Mouse (Mus musculus) brown adipose tissue, adult 24 weeks (tissue): ENCODE results near the gene Lyzl6. TPM values are rescaled to one million over a fixed set of nuclear protein-coding genes. Genes with fewer than 3 reads are reported as not detected.
"Not testable (repeated sequence)": the region's sequence is repeated elsewhere in the genome, so short reads cannot be mapped to it uniquely, and the experiment has no call there.

ENCODE experiments used
- H3K27ac ChIP-seq: fragments of 200-500 bp; replicated peaks from 2 replicates; pipeline ENCODE4 v1.5.1; 2012; ENCODE audit warnings: low read depth, mild to moderate bottlenecking, low read length
- H3K4me1 ChIP-seq: fragments of 200-500 bp; 2 replicates; pipeline ENCODE4 v1.6.1; 2012; ENCODE audit warnings: low read length, mixed read lengths; ENCODE audit not compliant: control insufficient read depth, insufficient read depth, insufficient read length
- H3K4me3 ChIP-seq: fragments of 200-500 bp; 2 replicates; pipeline ENCODE4 v1.5.1; 2012; ENCODE audit warnings: low read depth, mild to moderate bottlenecking, low read length, moderate library complexity; ENCODE audit not compliant: insufficient read depth
- polyA plus RNA-seq: library from polyadenylated mRNA; stranded (reverse); fragments of >200 nt; gene quantifications from 2 replicates; pipeline ENCODE4 v1.2.4, GENCODE M21; 2012; ENCODE audit not compliant: missing spikeins, insufficient read depth, insufficient read length

Gene Lyzl6
- polyA plus RNA-seq, result not detected in 2 replicates

- no peak within 1 kb of the TSS for H3K4me3 ChIP-seq
- H3K27ac ChIP-seq, result no peak within 1 kb of the TSS
- H3K4me1 ChIP-seq, result no peaks in the 10 kb centered on the region
These were observed at the start of gene Lyzl6 for GRCm38 (mm10) chr11:103638790-103639189. Lyzl6 (minus strand) TSS chr11:103638890.

GRCm38 (mm10) chr11:103686706-103687105 lies 48.0 kb upstream of the Lyzl6 start:
- no peak overlapping the region for H3K4me3 ChIP-seq
- peaks cover 13% of the 10 kb centered on the region for H3K4me1 ChIP-seq
- H3K27ac ChIP-seq, result no peak overlapping the region

DNA sequence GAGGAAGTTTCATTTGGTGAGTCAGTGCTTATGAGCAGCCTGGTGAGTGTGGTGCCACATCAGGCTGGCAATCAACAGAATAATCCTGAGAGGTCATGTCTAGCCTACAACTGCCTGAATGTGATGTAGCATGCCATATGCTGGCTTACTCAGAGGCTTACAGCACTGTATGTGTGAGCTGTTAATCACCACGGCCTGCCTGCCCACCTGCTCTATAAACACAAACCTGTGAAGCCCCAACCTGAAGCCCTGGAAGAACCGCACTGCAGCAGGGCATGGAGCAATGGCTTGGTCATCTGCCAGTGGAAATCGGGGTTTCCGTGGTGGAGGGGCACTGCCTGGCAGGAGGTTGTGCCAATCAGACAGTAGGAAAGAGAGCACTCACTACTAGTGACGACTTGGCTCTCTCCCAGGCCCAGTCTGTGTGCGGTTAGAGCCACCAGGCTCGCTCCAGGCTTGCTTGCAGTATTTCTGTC lies 46.6 kb upstream of the Lyzl6 start:
- Histone ChIP-seq H3K4me1 (peaks cover 7% of the 10 kb centered on the region), H3K4me3 (no peak overlapping the region), H3K27ac (no peak overlapping the region)

DNA sequence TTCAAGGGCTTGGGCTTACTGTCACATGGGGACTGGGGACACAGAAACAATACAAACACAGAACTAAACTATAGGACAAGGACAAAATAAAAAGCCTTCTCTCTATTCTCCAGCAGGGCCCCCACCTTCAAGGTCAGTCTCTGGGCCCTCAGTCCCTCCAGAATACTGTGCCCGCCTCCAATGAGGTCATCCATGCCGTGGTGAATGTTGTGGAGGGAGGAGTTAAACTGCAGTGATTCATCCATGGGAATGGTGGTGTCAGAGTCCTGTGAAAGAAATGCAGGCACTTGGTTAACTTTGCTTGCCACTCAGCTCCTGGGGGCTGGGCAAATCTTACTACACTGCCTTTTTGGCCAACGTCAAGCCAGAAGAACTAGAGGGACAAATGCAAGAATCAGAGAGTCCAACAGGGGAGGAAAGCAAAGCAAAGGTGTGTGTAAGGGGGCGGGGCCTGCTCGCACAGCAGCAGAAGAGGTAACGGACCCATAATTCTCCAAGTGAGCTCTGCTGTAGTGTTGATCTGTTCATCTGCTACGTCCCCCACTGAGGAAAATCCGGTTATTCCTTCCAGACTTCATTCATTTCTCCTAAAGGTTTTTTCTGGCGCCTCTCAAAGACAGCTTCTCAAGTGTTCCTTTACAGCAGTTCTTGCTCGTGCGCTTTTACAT lies 45.1 kb upstream of the Lyzl6 start:
- no peak overlapping the region for H3K4me3 ChIP-seq
- H3K4me1 ChIP-seq, result no peaks in the 10 kb centered on the region
- H3K27ac ChIP-seq, result no peak overlapping the region

DNA sequence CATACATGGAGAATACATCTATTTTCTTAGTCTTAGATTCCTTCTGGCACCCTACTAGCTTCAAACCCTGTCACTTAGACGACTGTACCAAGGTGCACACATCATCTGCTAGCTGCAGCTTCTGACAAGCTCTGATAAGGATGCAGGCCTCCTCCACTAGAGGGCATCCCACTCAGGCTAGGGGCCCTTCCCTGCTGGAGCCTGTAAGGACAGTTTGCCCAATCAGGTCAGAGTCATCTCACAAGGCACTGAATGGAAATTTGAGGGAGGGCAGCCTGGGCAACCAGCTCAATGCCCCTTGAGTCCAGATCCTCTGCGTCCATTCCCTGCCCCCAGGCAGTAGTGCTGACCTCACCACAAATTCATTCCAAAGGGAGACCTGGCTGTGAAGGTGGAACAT lies 38.4 kb upstream of the Lyzl6 start:
- not testable (repeated sequence) for H3K27ac ChIP-seq, H3K4me3 ChIP-seq, H3K4me1 ChIP-seq

- H3K4me1 ChIP-seq, result no peaks in the 10 kb centered on the region
- H3K27ac ChIP-seq, result no peak overlapping the region
- H3K4me3 ChIP-seq, result no peak overlapping the region
These were observed 36.9 kb upstream of the Lyzl6 start for GRCm38 (mm10) chr11:103675556-103675955.

DNA sequence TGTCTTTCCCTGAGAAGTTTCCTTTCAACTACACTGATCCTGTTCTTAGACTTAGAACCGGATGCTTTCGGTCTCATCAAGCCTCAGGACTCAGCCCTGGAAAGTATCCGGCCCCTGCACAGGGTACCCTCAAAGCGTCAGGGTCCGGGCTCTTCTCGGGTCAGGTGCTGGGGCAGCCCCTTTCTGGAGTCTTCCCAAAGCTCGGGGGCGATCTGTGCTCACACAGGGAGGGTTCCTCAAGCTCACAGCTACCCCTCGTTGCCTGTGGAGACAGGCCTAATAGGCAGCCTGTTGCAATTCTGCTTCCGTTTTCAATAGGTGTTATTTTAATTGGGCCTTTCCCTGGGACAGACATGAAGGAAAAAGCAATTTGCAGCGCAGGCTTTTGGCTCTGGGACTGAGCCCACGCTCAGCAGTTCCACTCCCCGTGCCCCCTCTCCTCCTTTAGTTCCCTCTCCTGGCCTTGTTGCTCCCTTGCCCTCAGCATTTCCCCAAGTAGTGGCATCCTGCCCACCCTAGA lies 28.3 kb upstream of the Lyzl6 start:
- no peak overlapping the region for H3K4me3 ChIP-seq
- H3K4me1 ChIP-seq, result no peaks in the 10 kb centered on the region

DNA sequence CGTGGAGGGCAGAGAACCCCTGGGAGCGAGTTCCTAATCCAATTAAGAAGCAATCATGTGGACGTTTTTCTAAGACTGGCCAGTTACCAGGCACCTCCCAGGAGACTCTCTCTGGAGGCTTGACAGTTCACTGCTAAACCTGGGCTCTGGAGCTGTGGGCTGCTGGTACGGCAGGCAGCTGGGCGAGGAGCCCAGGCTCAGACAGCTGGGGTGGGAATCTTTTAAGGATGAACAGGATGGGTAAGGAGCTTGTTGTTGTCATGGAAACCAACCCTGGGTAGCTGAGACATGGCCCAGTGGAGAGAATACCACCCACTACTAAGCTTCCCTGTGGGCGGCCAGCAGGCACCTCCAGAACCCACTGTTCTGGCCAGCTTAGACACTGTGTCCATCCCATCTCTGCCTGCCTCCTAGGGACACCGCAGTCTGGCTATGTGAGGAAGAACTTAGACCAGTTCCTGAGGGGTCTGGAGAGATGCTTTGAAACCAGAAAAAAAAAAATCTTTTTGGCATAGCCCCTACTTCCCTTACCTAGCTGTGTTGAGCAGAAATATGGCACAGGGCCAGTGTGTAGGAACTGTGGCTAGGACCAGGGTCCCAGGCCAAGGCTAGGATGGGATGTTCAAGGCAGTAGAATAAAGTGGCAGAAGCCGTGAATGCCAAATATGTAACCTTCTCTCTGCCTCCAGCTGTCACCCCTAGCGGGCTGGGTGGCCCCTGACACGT lies 27.7 kb upstream of the Lyzl6 start:
- Histone ChIP-seq H3K4me1 (no peaks in the 10 kb centered on the region), H3K27ac (no peak overlapping the region), H3K4me3 (no peak overlapping the region)

More for the DNA sequence above, 28.3 kb upstream of the Lyzl6 start:
- no peak overlapping the region for H3K27ac ChIP-seq

DNA sequence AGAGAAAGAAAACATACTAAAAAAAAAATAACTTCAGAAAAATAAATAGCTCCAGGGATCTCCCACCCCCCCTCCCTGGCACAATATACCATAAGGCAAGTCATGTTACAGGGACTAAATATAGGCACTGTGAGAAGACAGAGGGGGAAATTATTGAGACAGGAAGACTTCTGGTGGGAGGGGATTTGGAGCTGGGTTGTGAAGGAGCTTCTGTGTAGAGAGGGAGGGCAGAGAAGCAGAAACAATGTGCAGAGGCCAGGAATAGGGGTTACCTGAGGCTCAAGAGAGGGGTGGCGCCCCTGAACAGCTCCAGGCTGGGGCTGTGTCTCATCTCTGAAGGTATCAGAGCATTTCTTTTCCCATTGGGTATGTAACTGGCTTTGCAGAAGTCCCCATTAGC lies 27.0 kb upstream of the Lyzl6 start:
- no peaks in the 10 kb centered on the region for H3K4me1 ChIP-seq

GRCm38 (mm10) chr11:103663119-103663518 lies 24.4 kb upstream of the Lyzl6 start:
- Histone ChIP-seq H3K4me3 (no peak overlapping the region), H3K4me1 (no peaks in the 10 kb centered on the region), H3K27ac (no peak overlapping the region)

More for the DNA sequence above, 27.0 kb upstream of the Lyzl6 start:
- Histone ChIP-seq H3K27ac (no peak overlapping the region), H3K4me3 (no peak overlapping the region)

DNA sequence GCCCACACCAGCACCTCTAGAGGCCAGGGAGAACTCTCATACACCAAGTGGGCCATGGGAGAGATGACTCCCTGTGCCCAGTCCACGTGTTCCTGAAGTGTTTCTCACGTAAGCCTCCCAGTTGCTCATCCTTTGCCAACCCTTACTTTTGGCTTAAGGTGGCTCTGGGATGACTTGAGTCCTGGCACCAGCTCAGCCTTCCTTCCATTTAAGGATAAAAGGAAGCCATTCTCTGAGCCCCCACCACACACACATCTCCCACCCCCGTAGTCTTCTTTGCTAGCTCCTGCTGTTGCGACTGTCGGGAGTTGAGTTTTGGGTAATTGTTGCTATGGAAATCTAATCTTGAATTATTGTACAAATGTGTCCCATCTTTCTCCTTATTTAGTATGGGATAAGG lies 23.9 kb upstream of the Lyzl6 start:
- Histone ChIP-seq H3K27ac (no peak overlapping the region), H3K4me1 (no peaks in the 10 kb centered on the region), H3K4me3 (no peak overlapping the region)

GRCm38 (mm10) chr11:103661863-103662262 lies 23.2 kb upstream of the Lyzl6 start:
- H3K4me3 ChIP-seq, result no peak overlapping the region
- H3K27ac ChIP-seq, result no peak overlapping the region
- no peaks in the 10 kb centered on the region for H3K4me1 ChIP-seq

GRCm38 (mm10) chr11:103658189-103658588 lies 19.5 kb upstream of the Lyzl6 start:
- H3K4me3 ChIP-seq, result no peak overlapping the region
- no peaks in the 10 kb centered on the region for H3K4me1 ChIP-seq
- H3K27ac ChIP-seq, result no peak overlapping the region

GRCm38 (mm10) chr11:103656520-103656919 lies 17.8 kb upstream of the Lyzl6 start:
- Histone ChIP-seq H3K4me3 (no peak overlapping the region), H3K4me1 (no peaks in the 10 kb centered on the region), H3K27ac (no peak overlapping the region)

GRCm38 (mm10) chr11:103653359-103653965 lies 14.8 kb upstream of the Lyzl6 start:
- Histone ChIP-seq H3K27ac (no peak overlapping the region), H3K4me1 (no peaks in the 10 kb centered on the region; the same call in 1 of the 2 replicates), H3K4me3 (no peak overlapping the region)
